Mouse (Mus musculus): ENCODE data around the gene Olfr331.
"Not testable (repeated sequence)": the region's sequence is repeated elsewhere in the genome, so short reads cannot be mapped to it uniquely, and the experiment has no call there.

The Olfr331 gene

GRCm38 (mm10) chr11:58502472-58502871 lies at the start of gene Olfr331:
Gene Olfr331, minus strand, starts transcription at chr11:58502572.
- not testable (repeated sequence) for DNase-seq (ENCODE audit: low spot score in 2 of 2)

DNA sequence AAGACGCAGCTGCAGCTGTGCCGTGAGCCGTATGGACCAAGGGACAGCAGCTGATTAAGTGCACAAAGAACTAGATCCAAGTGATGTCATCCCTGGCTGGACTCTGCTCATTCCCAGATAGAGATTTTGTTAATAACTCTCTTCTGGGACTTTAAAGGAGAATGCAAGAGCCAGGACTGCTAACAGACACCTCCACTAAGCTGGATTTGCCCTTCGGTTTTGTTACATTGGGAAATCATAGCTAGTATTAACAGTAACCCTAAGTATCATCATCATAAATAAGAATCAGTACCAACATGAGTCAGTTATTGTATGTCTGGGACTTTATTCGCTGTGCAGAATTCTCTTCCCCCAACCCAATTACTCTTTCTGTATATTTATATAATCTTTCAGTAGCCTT lies 44.0 kb upstream of the Olfr331 start, which contains the start of gene Olfr329-ps:
TSS of gene Olfr329-ps (minus strand) at position 101 of the 400 bp plus-strand sequence.
- DNase-seq (ENCODE audit: low spot score in 2 of 2) = no peak

DNA sequence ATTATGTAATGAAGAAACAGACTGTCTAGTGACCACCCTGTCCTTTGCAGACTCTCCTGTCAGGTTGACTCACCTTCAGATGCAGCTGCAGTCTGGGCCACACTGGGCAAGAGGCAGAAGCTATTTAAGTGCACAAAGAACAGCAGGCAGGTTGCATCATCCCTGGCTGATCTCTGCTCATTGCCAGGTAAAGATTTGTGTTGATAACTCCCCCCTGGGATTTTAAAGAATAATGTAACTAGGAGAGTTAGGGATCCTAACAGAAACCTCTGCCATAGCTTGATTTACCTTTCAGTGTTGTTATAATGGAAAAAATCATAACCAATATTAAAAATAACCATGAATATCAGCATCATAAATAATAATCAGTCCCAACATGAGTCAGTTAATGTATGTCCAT lies 32.4 kb upstream of the Olfr331 start, which contains the start of gene Olfr330:
TSS of gene Olfr330 (minus strand) at position 101 of the 400 bp plus-strand sequence.
- not testable (repeated sequence) for DNase-seq (ENCODE audit: low spot score in 2 of 2)

- peak; percentile 2 to 5 for DNase-seq (ENCODE audit: low spot score in 2 of 2)
Measured at GRCm38 (mm10) chr11:58519756-58520155, 17.4 kb upstream of the Olfr331 start.

DNA sequence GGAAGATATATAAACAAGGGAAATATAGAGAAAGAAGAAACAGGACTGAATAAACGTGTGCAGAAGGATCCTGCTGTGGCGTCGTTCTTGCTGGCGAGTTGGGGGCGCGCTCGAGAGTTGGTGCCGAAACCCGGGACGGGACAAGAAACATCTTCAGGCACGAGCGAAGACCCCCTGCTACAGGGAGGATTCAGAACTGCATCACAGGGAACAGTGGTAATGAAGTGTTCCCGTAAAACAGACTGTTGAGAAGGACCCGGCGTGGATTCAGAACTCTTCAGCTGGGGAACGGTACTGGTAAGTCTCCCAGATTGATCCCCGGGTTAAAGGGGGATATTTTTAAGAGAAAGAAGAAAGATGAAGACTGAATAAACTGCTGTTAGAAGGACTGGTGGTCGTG lies 16.5 kb upstream of the Olfr331 start:
- DNase-seq (ENCODE audit: low spot score in 2 of 2) = peak; percentile 66 to 69

DNA sequence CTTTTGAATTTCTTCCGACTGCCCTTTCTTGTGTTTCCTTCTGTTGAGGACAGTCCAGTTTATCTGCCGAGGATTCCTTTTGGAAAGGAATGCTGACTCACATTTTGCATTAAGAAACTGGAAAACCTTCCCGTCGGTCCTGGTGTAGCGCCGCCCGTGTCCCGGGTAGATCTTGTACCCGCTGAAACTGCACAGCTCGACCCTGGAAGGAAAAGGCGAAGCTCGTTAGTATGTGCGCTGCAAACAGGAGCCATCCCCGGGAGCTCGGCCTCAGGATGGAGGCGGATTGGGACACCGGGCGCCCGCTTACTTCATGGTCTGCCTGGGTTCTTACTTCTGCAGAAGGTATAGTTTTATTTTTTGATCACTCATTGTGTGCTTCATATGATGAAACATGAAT lies 6.7 kb upstream of the Olfr331 start:
- DNase-seq (ENCODE audit: low spot score in 2 of 2) = not testable (repeated sequence)

DNA sequence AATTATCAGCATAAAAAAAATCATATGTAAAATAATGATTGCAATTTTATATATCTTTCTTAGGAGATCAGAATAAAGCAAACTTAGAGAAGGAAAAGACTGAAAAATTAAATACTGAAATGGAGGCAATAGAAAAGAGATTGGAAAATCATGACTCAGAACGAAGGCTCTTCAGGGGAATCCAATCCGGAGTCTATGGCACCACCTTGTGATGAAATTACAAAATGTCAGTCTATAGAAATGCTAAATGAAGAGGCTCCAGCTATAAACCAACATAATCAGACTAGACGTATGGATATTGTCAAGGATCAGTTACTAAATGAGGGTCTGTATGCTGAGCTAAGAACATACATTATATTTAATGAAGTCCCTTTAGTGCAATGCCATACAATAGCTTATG lies 3.1 kb downstream of the Olfr331 start:
- no peak for DNase-seq (ENCODE audit: low spot score in 2 of 2)

DNA sequence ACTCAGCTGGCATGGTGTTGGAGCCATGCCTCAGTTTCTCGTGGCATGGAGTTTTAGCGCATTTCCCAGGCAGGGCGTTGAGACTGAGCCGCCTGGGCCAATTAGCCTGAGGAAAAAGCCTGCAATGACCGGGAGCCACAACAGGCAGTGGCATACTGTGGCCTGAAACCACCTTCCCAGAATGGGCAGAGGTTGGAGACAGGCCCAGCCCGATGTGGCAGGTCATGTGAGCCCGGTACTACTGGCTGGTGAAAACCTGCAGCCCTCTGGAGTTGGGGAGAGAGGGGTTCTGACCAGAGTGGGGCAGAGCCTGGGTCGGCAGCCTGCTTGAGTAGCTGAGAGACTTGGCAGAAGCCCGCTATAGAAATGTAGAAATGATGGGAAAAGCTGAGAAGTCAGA lies 3.6 kb downstream of the Olfr331 start:
- DNase-seq (ENCODE audit: low spot score in 2 of 2) = no peak

DNA sequence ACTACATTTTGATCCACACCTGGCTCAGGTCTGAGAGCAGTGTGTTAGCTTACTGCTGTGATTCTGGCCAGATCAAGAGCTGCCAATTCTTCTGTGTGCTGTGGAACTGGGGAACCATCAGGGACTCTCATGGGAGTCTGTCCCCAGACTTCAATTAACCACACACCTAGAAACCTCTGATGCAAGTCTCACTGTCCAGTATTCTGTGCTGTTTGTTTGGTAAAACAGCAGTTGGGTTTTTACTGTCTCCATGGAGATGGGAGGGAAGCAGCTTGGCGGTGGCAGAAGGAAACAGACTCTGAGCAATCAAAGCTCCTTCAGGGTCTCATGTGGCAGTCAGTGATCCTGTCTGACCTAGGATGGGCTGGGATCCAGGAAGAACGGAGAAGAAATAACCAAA lies 9.9 kb downstream of the Olfr331 start, which contains the start of gene Olfr332:
TSS of gene Olfr332 (minus strand) at position 101 of the 400 bp plus-strand sequence.
- no peak for DNase-seq (ENCODE audit: low spot score in 2 of 2)

DNA sequence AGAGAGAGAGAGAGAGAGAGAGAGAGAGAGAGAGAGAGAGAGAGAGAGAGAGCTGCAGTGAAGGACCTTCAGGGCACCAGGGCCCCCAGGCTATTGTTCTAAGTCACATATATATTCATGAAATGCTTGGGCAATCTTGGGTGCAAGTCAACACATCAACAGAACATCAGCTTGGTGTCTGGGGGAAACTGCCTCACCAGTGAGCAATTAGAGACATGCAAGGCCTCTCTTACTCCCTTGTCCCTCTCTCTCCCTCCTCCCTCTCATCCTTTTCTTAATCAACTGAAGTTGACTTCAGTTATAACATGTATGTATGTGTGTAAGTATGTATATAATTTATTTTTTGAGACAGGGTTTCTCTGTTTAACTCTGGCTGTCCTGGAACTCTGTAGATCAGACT lies 40.2 kb downstream of the Olfr331 start, which contains the start of gene Olfr30:
TSS of gene Olfr30 (minus strand) at position 101 of the 400 bp plus-strand sequence.
- no peak for DNase-seq (ENCODE audit: low spot score in 2 of 2)

DNA sequence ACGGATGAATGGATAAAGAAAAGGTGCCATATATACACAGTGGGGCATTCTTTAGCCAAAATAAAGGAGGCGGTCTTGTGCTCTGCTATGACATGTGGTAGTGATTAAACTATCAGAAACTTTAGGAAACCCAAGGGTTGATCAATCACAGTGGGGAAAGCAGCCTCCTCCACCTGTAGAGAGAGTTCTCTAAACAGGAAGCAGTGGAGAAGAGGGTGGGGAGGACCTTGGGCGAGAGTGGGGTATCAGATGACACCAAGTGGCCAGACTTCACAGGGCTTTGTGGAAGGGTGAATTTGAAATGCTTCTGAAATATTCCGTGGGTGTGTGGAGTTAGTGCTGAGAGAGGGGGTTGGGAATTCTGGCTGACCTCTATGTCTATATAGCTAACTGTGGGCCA lies 48.8 kb downstream of the Olfr331 start:
- no peak for DNase-seq (ENCODE audit: low spot score in 2 of 2)

DNA sequence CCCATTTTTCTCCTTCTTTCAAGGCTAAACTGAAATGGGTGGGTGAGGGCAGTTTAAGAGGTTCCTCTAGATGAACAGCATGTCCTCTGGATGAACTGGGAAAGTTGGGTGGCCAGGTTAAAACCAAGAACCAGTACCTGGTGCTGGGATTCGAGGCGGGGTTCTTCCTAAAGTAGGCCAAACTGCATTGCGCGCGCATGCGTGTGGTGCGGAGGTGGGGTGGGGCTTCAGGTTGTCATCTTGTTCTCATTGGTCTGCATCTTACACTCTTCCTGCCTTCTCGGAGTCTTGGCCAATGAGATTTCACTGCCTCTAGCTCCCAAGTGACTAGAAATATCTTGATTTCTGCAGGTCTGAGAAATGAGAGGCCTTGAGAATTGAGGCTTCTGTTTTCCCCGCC lies 49.6 kb downstream of the Olfr331 start, which contains the start of gene Lypd9:
TSS of gene Lypd9 (minus strand) at position 165 of the 400 bp plus-strand sequence.
- no peak for DNase-seq (ENCODE audit: low spot score in 2 of 2)
